Mouse (Mus musculus) heart, adult 2 months (tissue): ENCODE measurements around the gene 3110082I17Rik. TPM values are rescaled to one million over a fixed set of nuclear protein-coding genes. Genes with fewer than 3 reads are reported as not detected.
A peak's percentile ranks its signal among the peaks of the same experiment; 100 is the strongest.

ENCODE experiments used
- DNase-seq, 2 experiments: peaks; one replicate each; pipeline ENCODE4 v3.0.0; 2021
- H3K27ac ChIP-seq: fragments of 200-600 bp; 2 replicates; pipeline ENCODE4 v1.8.1; 2022
- H3K27me3 ChIP-seq: fragments of 200-500 bp; 2 replicates; pipeline ENCODE4 v1.6.1; 2012; ENCODE audit warnings: mild to moderate bottlenecking, low read length, inconsistent platforms, mixed read lengths; ENCODE audit not compliant: control insufficient read depth, insufficient read depth
- H3K36me3 ChIP-seq: fragments of 200-500 bp; 2 replicates; pipeline ENCODE4 v1.6.1; 2012; ENCODE audit warnings: low read length, inconsistent platforms; ENCODE audit not compliant: control insufficient read depth, insufficient read depth
- H3K4me1 ChIP-seq: fragments of 200-500 bp; 2 replicates; pipeline ENCODE4 v1.6.1; 2011; ENCODE audit warnings: low read length; ENCODE audit not compliant: control insufficient read depth, insufficient read depth
- H3K4me3 ChIP-seq: fragments of 200-600 bp; 2 replicates; pipeline ENCODE4 v1.8.1; 2022
- H3K79me2 ChIP-seq: fragments of 200-500 bp; replicated peaks from 2 replicates; pipeline ENCODE4 v1.6.1; 2012; ENCODE audit warnings: mild to moderate bottlenecking, inconsistent platforms, low read length, moderate library complexity, mixed read lengths; ENCODE audit not compliant: control insufficient read depth, insufficient read depth
- H3K9ac ChIP-seq: fragments of 200-500 bp; 2 replicates; pipeline ENCODE4 v1.6.1; 2012; ENCODE audit warnings: low read depth, mild to moderate bottlenecking, control low read depth, inconsistent platforms, low read length, mixed read lengths
- CTCF ChIP-seq: fragments of 200-600 bp; IDR thresholded peaks from 2 replicates; pipeline ENCODE4 v1.8.1; 2022; ENCODE audit warnings: antibody characterized with exemption, mild to moderate bottlenecking, moderate library complexity
- EP300 ChIP-seq: fragments of 200-500 bp; IDR thresholded peaks from 2 replicates; pipeline ENCODE4 v1.6.1; 2011; ENCODE audit warnings: low read depth, low read length, control low read depth; ENCODE audit not compliant: insufficient read depth
- POLR2A ChIP-seq: fragments of 200-500 bp; IDR thresholded peaks from 2 replicates; pipeline ENCODE4 v1.6.1; 2011; ENCODE audit warnings: mild to moderate bottlenecking, low read depth, low read length, control low read depth; ENCODE audit not compliant: insufficient read depth
- WGBS: fragments of 180-500 bp; shearing (Covaris S2); methylation state at CpG from one replicate; pipeline ENCODE4 v1.1.7; 2018; 5-methylcytosine and 5-hydroxymethylcytosine counted together
- intact Hi-C: fragments of 180-260 bp; cut with DNase I; formaldehyde crosslinking; loops from one replicate; pipeline ENCODE4 v1.15.1; 2025
- polyA plus RNA-seq: library from polyadenylated mRNA; depleted of rRNA; stranded (reverse); fragments of >200 nt; gene quantifications from 2 replicates; pipeline ENCODE4 v1.2.3, GENCODE M21; 2012
- total RNA-seq, 2 experiments: library from RNA; stranded (reverse); gene quantifications; 2 replicates each; pipeline ENCODE4 v1.2.3; 2021

The 3110082I17Rik gene
- total and polyA plus RNA-seq, 3 experiments: 4.9 to 5.7 (median 5.6) TPM

GRCm38 (mm10) chr5:139364911-139365571 lies 95.3 kb downstream of the 3110082I17Rik start:
- peak overlapping the region; percentile 44; the same call in 1 of the 2 replicates for H3K9ac ChIP-seq
- intact Hi-C loops: loop anchor here (1.0 to 5.0 kb wide), 3 partner anchors 33 to 140 kb away; no protein-coding TSS in a partner anchor
- peaks cover 13% of the 10 kb centered on the region for H3K4me1 ChIP-seq
- H3K27me3 ChIP-seq: no peaks in the 10 kb centered on the region
- 16% methylated on average over 5 of the region's 5 CpGs for WGBS
- TF ChIP-seq POLR2A (peak; percentile 4; the same call in 1 of the 2 replicates), EP300 (no peak)
- DNase-seq: no peak
- H3K36me3 ChIP-seq: no peaks in the 10 kb centered on the region
- H3K79me2 ChIP-seq: no peaks in the 10 kb centered on the region
- peak overlapping the region; percentile 94 for H3K27ac ChIP-seq
- peak overlapping the region; percentile 6; the same call in 1 of the 2 replicates for H3K4me3 ChIP-seq

- intact Hi-C loops: loop anchor here (1.0 to 5.0 kb wide), 3 partner anchors 34 to 141 kb away; no protein-coding TSS in a partner anchor
- H3K79me2 ChIP-seq: no peaks in the 10 kb centered on the region
- 12% methylated on average over 12 of the region's 12 CpGs for WGBS
- peak; percentile 88 to 94 for DNase-seq
- peaks cover 13% of the 10 kb centered on the region for H3K4me1 ChIP-seq
- H3K4me3 ChIP-seq: peak overlapping the region; percentile 29; the same call in 1 of the 2 replicates
- peak overlapping the region; percentile 48 for H3K9ac ChIP-seq
- no peaks in the 10 kb centered on the region for H3K27me3 ChIP-seq
- peak; percentile 98 for TF ChIP-seq EP300
- TF ChIP-seq POLR2A: peak; percentile 56; the same call in 1 of the 2 replicates
- no peak; the same call in 1 of the 2 replicates for TF ChIP-seq CTCF
- H3K27ac ChIP-seq: peak overlapping the region; percentile 94
- no peaks in the 10 kb centered on the region for H3K36me3 ChIP-seq
These were observed 95.9 kb downstream of the 3110082I17Rik start for GRCm38 (mm10) chr5:139364260-139364910.

- WGBS: 31% methylated on average over 7 of the region's 7 CpGs
- Histone ChIP-seq H3K27me3 (no peaks in the 10 kb centered on the region), H3K79me2 (no peaks in the 10 kb centered on the region), H3K4me3 (no peak overlapping the region), H3K27ac (peak overlapping the region; percentile 94), H3K9ac (peak overlapping the region; percentile 48), H3K36me3 (no peaks in the 10 kb centered on the region), H3K4me1 (peaks cover 13% of the 10 kb centered on the region)
- DNase-seq: no peak
- no peak for TF ChIP-seq POLR2A
- TF ChIP-seq CTCF: no peak
- TF ChIP-seq EP300: no peak
- intact Hi-C loops: loop anchor here (1.0 to 5.0 kb wide), 3 partner anchors 34 to 141 kb away; no protein-coding TSS in a partner anchor
These were observed 96.5 kb downstream of the 3110082I17Rik start for GRCm38 (mm10) chr5:139363858-139364257.

- WGBS: 75% methylated on average over 5 of the region's 5 CpGs
- peaks cover 4% of the 10 kb centered on the region for H3K4me1 ChIP-seq
- no peak overlapping the region for H3K9ac ChIP-seq
- no peaks in the 10 kb centered on the region for H3K79me2 ChIP-seq
- intact Hi-C loops: no loop called here
- H3K27ac ChIP-seq: no peak overlapping the region
- no peaks in the 10 kb centered on the region for H3K27me3 ChIP-seq
- TF ChIP-seq EP300 (no peak), CTCF (no peak), POLR2A (no peak)
- no peak for DNase-seq
- no peak overlapping the region for H3K4me3 ChIP-seq
- no peaks in the 10 kb centered on the region for H3K36me3 ChIP-seq
These were observed 101.1 kb downstream of the 3110082I17Rik start for GRCm38 (mm10) chr5:139359244-139359643.

- Histone ChIP-seq H3K4me1 (peaks cover under 1% of the 10 kb centered on the region), H3K9ac (no peak overlapping the region), H3K36me3 (no peaks in the 10 kb centered on the region), H3K79me2 (no peaks in the 10 kb centered on the region), H3K4me3 (no peak overlapping the region), H3K27me3 (no peaks in the 10 kb centered on the region), H3K27ac (no peak overlapping the region)
- no peak for DNase-seq
- 46% methylated on average over 2 of the region's 2 CpGs for WGBS
- intact Hi-C loops: no loop called here
- no peak for TF ChIP-seq POLR2A
- peak; percentile 74 for TF ChIP-seq CTCF
These were observed 101.7 kb downstream of the 3110082I17Rik start for GRCm38 (mm10) chr5:139358653-139359052.

GRCm38 (mm10) chr5:139355235-139355772 lies 105.0 kb downstream of the 3110082I17Rik start:
- 35% methylated on average over 19 of the region's 19 CpGs for WGBS

More at GRCm38 (mm10) chr5:139355235-139355772, 105.0 kb downstream of the 3110082I17Rik start:
- H3K4me3 ChIP-seq: no peak overlapping the region
- H3K9ac ChIP-seq: no peak overlapping the region
- H3K27me3 ChIP-seq: no peaks in the 10 kb centered on the region
- DNase-seq: peak; percentile 77 to 85
- H3K4me1 ChIP-seq: no peaks in the 10 kb centered on the region
- peak; percentile 96 for TF ChIP-seq CTCF
- no peak for TF ChIP-seq POLR2A
- peak; percentile 60; the same call in 1 of the 2 replicates for TF ChIP-seq EP300
- H3K27ac ChIP-seq: no peak overlapping the region
- intact Hi-C loops: loop anchor here (2.0 kb wide), 2 partner anchors 19 to 73 kb away; no protein-coding TSS in a partner anchor
- H3K79me2 ChIP-seq: no peaks in the 10 kb centered on the region
- H3K36me3 ChIP-seq: no peaks in the 10 kb centered on the region
